Mouse (Mus musculus): ENCODE measurements around the gene Bptf. TPM values are rescaled to one million over a fixed set of nuclear protein-coding genes. Genes with fewer than 3 reads are reported as not detected.
A peak's percentile ranks its signal among the peaks of the same experiment; 100 is the strongest.

The Bptf gene
- total and polyA plus RNA-seq, 2 experiments from 2014 or later, result 20.4 to 41.5 TPM

DNA sequence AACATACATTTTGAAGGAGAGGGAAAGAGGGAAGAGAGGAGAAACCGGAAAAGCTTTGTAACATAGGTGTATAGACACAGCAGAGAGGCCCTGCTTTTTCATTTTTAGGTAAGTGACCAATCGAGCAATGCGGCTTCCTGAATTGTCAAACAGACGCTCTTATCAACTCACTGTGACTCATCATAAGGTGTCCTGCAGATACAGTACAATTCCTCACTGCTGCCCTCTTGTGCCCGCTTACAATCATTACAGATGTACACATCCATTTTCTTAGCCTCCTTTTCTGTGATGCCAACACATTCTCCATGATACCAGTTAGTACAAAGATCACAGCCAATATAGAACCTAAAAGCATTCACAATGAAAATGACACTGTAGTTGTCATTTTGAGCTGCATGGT, 87.6 kb downstream of the Bptf start:
- H3K36me3 ChIP-seq (ENCODE audit: insufficient read depth, low read length), result peaks cover 47% of the 10 kb centered on the region
- no peak for ATAC-seq (ENCODE audit: low FRiP score)

GRCm38 (mm10) chr11:107043361-107043760, 88.6 kb downstream of the Bptf start:
- Histone ChIP-seq H3K4me3 (ENCODE audit: low read depth, low read length) (no peak overlapping the region), H3K9ac (replicated peaks; ENCODE audit: low read length, poor library complexity, severe bottlenecking) (no peak overlapping the region), H3K27ac (ENCODE audit: low read depth, low read length) (no peak overlapping the region), H3K4me2 (ENCODE audit: low read depth, low read length, poor library complexity, severe bottlenecking) (no peak overlapping the region), H3K27me3 (ENCODE audit: insufficient read depth, low read length) (no peaks in the 10 kb centered on the region), H3K9me3 (ENCODE audit: low read length) (no peaks in the 10 kb centered on the region), H3K36me3 (ENCODE audit: insufficient read depth, low read length) (peaks cover 55% of the 10 kb centered on the region), H3K4me1 (ENCODE audit: insufficient read depth, low read length) (no peaks in the 10 kb centered on the region)
- DNase-seq (ENCODE audit: low spot score) (no peak), ATAC-seq (ENCODE audit: low FRiP score) (no peak)
- WGBS, result 95% methylated on average over 11 of the region's 11 CpGs
- TF ChIP-seq CTCF (IDR thresholded peaks at IDR 0.05), result no peak

More for the DNA sequence above, 87.6 kb downstream of the Bptf start:
- Histone ChIP-seq H3K27ac (ENCODE audit: low read depth, low read length) (no peak overlapping the region), H3K4me3 (ENCODE audit: low read depth, low read length) (no peak overlapping the region), H3K4me2 (ENCODE audit: low read depth, low read length, poor library complexity, severe bottlenecking) (no peak overlapping the region), H3K4me1 (ENCODE audit: insufficient read depth, low read length) (no peaks in the 10 kb centered on the region), H3K9ac (replicated peaks; ENCODE audit: low read length, poor library complexity, severe bottlenecking) (no peak overlapping the region), H3K27me3 (ENCODE audit: insufficient read depth, low read length) (no peaks in the 10 kb centered on the region), H3K9me3 (ENCODE audit: low read length) (no peaks in the 10 kb centered on the region)
- TF ChIP-seq CTCF (IDR thresholded peaks at IDR 0.05), result peak; percentile 86
- 49% methylated on average over 5 of the region's 5 CpGs for WGBS
- DNase-seq (ENCODE audit: low spot score), result peak; percentile 85

DNA sequence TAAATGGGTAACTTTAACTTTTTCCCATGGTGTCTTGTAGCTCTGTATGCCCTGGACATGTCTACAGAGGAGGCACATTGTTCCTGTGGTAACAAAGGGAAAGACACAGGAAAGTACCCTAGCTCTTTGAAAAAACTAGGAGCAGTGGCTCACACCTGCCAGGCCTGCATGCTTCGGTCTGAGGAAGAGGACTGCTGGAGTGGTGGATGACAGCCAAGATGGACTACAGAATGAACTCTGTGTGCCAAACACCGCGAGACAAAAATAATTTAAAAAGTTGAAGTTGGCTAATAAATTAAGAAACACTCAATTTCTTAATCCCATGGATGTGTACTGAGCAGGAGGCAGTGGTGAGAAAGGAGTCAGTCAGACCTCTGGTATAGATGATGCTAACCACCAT, 90.5 kb downstream of the Bptf start:
- 89% methylated on average over 3 of the region's 3 CpGs for WGBS

GRCm38 (mm10) chr11:107039417-107039816, 92.5 kb downstream of the Bptf start:
- Histone ChIP-seq H3K27ac (ENCODE audit: low read depth, low read length) (no peak overlapping the region), H3K9me3 (ENCODE audit: low read length) (no peaks in the 10 kb centered on the region), H3K9ac (replicated peaks; ENCODE audit: low read length, poor library complexity, severe bottlenecking) (no peak overlapping the region), H3K36me3 (ENCODE audit: insufficient read depth, low read length) (peaks cover 43% of the 10 kb centered on the region), H3K27me3 (ENCODE audit: insufficient read depth, low read length) (no peaks in the 10 kb centered on the region), H3K4me3 (ENCODE audit: low read depth, low read length) (no peak overlapping the region), H3K4me2 (ENCODE audit: low read depth, low read length, poor library complexity, severe bottlenecking) (no peak overlapping the region), H3K4me1 (ENCODE audit: insufficient read depth, low read length) (no peaks in the 10 kb centered on the region)
- DNase-seq (ENCODE audit: low spot score), result no peak
- no peak for ATAC-seq (ENCODE audit: low FRiP score)
- 94% methylated on average over 5 of the region's 5 CpGs for WGBS
- TF ChIP-seq CTCF (IDR thresholded peaks at IDR 0.05), result no peak

More for the DNA sequence above, 90.5 kb downstream of the Bptf start:
- H3K9me3 ChIP-seq (ENCODE audit: low read length), result no peaks in the 10 kb centered on the region
- ATAC-seq (ENCODE audit: low FRiP score) (no peak), DNase-seq (ENCODE audit: low spot score) (no peak)
- H3K4me3 ChIP-seq (ENCODE audit: low read depth, low read length), result no peak overlapping the region
- no peak overlapping the region for H3K4me2 ChIP-seq (ENCODE audit: low read depth, low read length, poor library complexity, severe bottlenecking)
- no peaks in the 10 kb centered on the region for H3K4me1 ChIP-seq (ENCODE audit: insufficient read depth, low read length)
- H3K27ac ChIP-seq (ENCODE audit: low read depth, low read length), result no peak overlapping the region
- no peak overlapping the region for H3K9ac ChIP-seq (replicated peaks; ENCODE audit: low read length, poor library complexity, severe bottlenecking)
- H3K27me3 ChIP-seq (ENCODE audit: insufficient read depth, low read length), result no peaks in the 10 kb centered on the region
- TF ChIP-seq CTCF (IDR thresholded peaks at IDR 0.05), result no peak
- peaks cover 49% of the 10 kb centered on the region for H3K36me3 ChIP-seq (ENCODE audit: insufficient read depth, low read length)

DNA sequence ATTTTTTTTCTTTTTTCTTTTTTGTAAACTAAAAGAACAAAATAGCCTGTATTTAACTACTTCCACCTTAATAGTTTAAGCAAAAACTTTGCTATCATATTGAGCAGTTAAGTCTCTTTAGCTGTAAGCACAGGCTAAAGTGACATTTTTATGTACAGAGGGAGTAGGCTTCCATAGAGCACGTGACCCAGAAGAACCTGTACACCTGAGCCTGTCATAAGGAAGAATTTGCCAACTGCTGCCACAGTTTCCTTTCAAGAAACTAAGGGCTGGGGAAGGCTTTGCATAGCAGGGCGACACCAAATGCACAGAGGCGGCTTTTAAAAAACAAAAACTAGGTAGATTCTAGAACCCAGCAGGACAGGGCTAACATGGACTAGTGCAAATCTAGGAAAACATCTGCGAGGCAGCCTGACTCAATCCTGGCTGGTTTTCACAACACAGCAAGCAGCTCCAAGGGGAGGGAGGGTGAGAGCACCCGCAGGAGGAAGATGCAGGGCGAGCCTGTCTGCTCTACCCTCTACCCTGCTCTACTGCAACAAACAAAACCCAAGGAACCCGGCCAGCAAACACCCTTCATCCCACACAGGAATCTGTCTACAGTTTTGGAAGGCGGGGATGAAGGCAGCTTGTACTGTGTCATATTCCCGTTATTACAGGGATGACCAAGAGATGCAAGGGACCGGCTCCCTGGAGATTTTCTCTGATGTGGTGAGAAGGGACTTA, 97.7 kb downstream of the Bptf start:
- Histone ChIP-seq H3K27ac (ENCODE audit: low read depth, low read length) (no peak overlapping the region), H3K9me3 (ENCODE audit: low read length) (no peaks in the 10 kb centered on the region), H3K36me3 (ENCODE audit: insufficient read depth, low read length) (peaks cover 11% of the 10 kb centered on the region), H3K4me2 (ENCODE audit: low read depth, low read length, poor library complexity, severe bottlenecking) (no peak overlapping the region), H3K4me3 (ENCODE audit: low read depth, low read length) (no peak overlapping the region), H3K4me1 (ENCODE audit: insufficient read depth, low read length) (0 out of 2 replicates have a peak, but pooled peaks cover 2% of the 10 kb centered on the region), H3K27me3 (ENCODE audit: insufficient read depth, low read length) (no peaks in the 10 kb centered on the region), H3K9ac (replicated peaks; ENCODE audit: low read length, poor library complexity, severe bottlenecking) (no peak overlapping the region)
- no peak for TF ChIP-seq CTCF (IDR thresholded peaks at IDR 0.05)
- 86% methylated on average over 10 of the region's 10 CpGs for WGBS
- no peak for DNase-seq (ENCODE audit: low spot score)
- ATAC-seq (ENCODE audit: low FRiP score), result no peak

- Histone ChIP-seq H3K4me3 (ENCODE audit: low read depth, low read length) (no peak overlapping the region), H3K4me2 (ENCODE audit: low read depth, low read length, poor library complexity, severe bottlenecking) (no peak overlapping the region), H3K9ac (replicated peaks; ENCODE audit: low read length, poor library complexity, severe bottlenecking) (no peak overlapping the region), H3K4me1 (ENCODE audit: insufficient read depth, low read length) (0 out of 2 replicates have a peak, but pooled peaks cover 2% of the 10 kb centered on the region), H3K9me3 (ENCODE audit: low read length) (no peaks in the 10 kb centered on the region), H3K27me3 (ENCODE audit: insufficient read depth, low read length) (no peaks in the 10 kb centered on the region), H3K36me3 (ENCODE audit: insufficient read depth, low read length) (peaks cover 4% of the 10 kb centered on the region; the same call in 1 of the 2 replicates), H3K27ac (ENCODE audit: low read depth, low read length) (no peak overlapping the region)
- WGBS, result 23% methylated on average over 7 of the region's 7 CpGs
- DNase-seq (ENCODE audit: low spot score) (no peak), ATAC-seq (ENCODE audit: low FRiP score) (no peak)
- no peak for TF ChIP-seq CTCF (IDR thresholded peaks at IDR 0.05)
These were observed 100.3 kb downstream of the Bptf start for GRCm38 (mm10) chr11:107031635-107032034.

Data from midbrain, postnatal 0 days (tissue).